Mouse (Mus musculus) T-cell, adult 2 months (primary cell): ENCODE measurements around the gene Tmprss3.

Experiments
- DNase-seq: peaks from one replicate; pipeline ENCODE4 v3.0.0; 2022; ENCODE audit warnings: low spot score

Gene Tmprss3

GRCm38 (mm10) chr17:31136291-31136690 is 62.5 kb downstream of the Tmprss3 start:
- DNase-seq, result peak; percentile 39

- DNase-seq, result no peak
Observed at GRCm38 (mm10) chr17:31134913-31135312, 63.9 kb downstream of the Tmprss3 start.

GRCm38 (mm10) chr17:31133776-31134175 is 65.0 kb downstream of the Tmprss3 start:
- DNase-seq, result no peak

- DNase-seq, result no peak
Observed at GRCm38 (mm10) chr17:31131269-31131821, 67.4 kb downstream of the Tmprss3 start.

DNA sequence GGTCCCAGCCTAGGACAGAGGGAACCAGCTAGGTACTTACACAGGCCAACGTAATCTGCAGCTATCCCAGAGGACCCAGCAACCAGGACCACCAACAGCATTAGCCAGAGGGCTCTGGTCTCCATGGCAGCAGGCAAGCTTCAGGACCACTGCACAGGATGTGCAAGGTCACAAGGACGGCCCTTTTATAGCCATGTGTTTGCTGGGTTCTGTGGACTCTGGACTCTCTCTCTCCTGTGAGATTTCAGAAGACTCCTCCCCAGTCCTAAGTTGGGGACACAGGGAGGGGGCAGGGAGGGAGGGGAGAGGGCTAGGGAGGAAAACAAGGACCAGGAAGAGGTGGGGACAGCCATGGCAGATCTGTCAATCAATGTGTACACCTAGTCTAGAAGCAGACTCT is 69.3 kb downstream of the Tmprss3 start, which contains the start of gene Tff3:
TSS of gene Tff3 (minus strand) at position 195 of the 400 bp plus-strand sequence.
- DNase-seq, result no peak
